Mouse (Mus musculus): ENCODE measurements around the gene Vmn1r48.
"Not testable (repeated sequence)": the region's sequence is repeated elsewhere in the genome, so short reads cannot be mapped to it uniquely, and the experiment has no call there.

GRCm38 (mm10) chr6:90015847-90016246, 20.8 kb downstream of the Vmn1r48 start, which contains the start of gene Vmn1r47:
- TF ChIP-seq CTCF, POLR2A (IDR thresholded peaks at IDR 0.05; ENCODE audit: extremely low read depth, insufficient read depth, low read length): not testable (repeated sequence)

All from cortical plate, adult 2 months (tissue).